Mouse (Mus musculus): ENCODE results near the gene Gm10717. TPM values are rescaled to one million over a fixed set of nuclear protein-coding genes. Genes with fewer than 3 reads are reported as not detected.
"Not testable (repeated sequence)": the region's sequence is repeated elsewhere in the genome, so short reads cannot be mapped to it uniquely, and the experiment has no call there.

Gm10717 gene
- polyA plus RNA-seq, 1 experiment, result 1.6 TPM

DNA sequence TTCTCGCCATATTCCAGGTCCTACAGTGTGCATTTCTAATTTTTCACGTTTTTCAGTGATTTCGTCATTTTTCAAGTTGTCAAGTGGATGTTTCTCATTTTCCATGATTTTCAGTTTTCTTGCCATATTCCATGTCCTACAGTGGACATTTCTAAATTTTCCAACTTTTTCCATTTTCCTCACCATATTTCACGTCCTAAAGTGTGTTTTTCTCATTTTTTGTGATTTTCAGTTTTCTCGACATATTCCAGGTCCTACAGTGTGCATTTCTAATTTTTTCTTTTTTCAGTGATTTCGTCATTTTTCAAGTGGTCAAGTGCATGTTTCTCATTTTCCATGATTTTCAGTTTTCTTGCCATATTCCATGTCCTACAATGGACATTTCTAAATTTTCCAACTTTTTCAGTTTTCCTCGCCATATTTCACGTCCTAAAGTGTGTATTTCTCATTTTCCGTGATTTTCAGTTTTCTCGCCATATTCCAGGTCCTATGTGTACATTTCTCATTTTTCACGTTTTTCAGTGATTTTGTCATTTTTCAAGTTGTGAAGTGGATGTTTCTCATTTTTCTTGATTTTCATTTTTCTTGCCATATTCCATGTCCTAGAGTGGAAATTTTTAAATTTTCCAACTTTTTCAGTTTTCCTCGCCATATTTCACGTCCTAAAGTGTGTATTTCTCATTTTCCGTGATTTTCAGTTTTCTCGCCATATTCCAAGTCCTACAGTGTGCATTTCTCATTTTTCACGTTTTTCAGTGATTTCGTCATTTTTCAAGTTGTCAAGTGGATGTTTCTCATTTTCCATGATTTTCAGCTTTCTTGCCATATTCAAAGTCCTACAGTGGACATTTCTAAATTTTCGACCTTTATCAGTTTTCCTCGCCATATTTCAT, 5.1 kb upstream of the Gm10717 start:
- not testable (repeated sequence) for H3K27me3 ChIP-seq (replicated peaks); H3K9me3 ChIP-seq; H3K4me3 ChIP-seq (replicated peaks); H3K36me3 ChIP-seq (replicated peaks; ENCODE audit: low read length); H3K4me1 ChIP-seq

DNA sequence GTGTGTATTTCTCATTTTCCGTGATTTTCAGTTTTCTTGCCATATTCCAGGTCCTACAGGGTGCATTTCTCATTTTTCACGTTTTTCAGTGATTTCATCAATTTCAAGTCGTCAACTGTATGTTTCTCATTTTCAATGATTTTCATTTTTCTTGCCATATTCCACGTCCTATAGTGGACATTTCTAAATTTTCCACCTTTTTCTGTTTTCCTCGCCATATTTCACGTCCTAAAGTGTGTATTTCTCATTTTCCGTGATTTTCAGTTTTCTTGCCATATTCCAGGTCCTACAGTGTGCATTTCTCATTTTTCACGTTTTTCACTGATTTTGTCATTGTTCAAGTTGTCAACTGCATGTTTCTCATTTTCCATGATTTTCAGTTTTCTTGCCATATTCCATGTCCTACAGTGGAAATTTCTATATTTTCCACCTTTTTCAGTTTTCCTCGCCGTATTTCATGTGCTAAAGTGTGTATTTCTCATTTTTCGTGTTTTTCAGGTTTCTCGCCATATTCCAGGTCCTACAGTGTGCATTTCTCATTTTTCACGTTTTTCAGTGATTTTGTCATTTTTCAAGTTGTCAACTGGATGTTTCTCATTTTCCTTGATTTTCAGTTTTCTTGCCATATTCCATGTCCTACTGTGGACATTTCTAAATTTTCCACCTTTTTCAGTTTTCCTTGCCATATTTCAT, 2.8 kb upstream of the Gm10717 start:
- H3K4me1 ChIP-seq; H3K4me3 ChIP-seq (replicated peaks); H3K36me3 ChIP-seq (replicated peaks; ENCODE audit: low read length); H3K9me3 ChIP-seq; H3K27me3 ChIP-seq (replicated peaks): not testable (repeated sequence)

DNA sequence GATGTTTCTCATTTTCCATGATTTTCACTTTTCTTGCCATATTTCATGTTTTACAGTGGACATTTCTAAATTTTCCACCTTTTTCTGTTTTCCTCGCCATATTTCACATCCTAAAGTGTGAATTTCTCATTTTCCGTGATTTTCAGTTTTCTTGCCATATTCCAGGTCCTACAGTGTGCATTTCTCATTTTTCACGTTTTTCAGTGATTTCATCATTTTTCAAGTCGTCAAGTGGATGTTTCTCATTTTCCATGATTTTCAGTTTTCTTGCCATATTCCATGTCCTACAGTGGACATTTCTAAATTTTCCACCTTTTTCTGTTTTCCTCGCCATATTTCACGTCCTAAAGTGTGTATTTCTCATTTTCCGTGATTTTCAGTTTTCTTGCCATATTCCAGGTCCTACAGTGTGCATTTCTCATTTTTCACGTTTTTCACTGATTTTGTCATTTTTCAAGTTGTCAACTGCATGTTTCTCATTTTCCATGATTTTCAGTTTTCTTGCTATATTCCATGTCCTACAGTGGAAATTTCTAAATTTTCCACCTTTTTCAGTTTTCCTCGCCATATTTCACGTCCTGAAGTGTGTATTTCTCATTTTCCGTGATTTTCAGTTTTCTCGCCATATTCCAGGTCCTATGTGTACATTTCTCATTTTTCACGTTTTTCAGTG, 1.8 kb upstream of the Gm10717 start, which contains the start of gene Gm10718:
Gene Gm10718, plus strand, starts transcription at position 236 of the 673 bp plus-strand sequence.
- H3K4me1 ChIP-seq; H3K9me3 ChIP-seq; H3K4me3 ChIP-seq (replicated peaks); H3K36me3 ChIP-seq (replicated peaks; ENCODE audit: low read length); H3K27me3 ChIP-seq (replicated peaks): not testable (repeated sequence)

DNA sequence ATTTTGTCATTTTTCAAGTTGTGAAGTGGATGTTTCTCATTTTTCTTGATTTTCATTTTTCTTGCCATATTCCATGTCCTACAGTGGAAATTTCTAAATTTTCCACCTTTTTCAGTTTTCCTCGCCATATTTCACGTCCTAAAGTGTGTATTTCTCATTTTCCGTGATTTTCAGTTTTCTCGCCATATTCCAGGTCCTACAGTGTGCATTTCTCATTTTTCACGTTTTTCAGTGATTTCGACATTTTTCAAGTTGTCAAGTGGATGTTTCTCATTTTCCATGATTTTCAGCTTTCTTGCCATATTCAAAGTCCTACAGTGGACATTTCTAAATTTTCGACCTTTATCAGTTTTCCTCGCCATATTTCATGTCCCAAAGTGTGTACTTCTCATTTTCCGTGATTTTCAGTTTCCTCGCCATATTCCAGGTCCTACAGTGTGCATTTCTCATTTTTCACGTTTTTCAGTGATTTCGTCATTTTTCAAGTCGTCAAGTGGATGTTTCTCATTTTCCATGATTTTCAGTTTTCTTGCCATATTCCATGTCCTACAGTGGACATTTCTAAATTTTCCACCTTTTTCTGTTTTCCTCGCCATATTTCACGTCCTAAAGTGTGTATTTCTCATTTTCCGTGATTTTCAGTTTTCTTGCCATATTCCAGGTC, 1.1 kb upstream of the Gm10717 start:
- H3K4me1 ChIP-seq, H3K9me3 ChIP-seq: not testable (repeated sequence)

DNA sequence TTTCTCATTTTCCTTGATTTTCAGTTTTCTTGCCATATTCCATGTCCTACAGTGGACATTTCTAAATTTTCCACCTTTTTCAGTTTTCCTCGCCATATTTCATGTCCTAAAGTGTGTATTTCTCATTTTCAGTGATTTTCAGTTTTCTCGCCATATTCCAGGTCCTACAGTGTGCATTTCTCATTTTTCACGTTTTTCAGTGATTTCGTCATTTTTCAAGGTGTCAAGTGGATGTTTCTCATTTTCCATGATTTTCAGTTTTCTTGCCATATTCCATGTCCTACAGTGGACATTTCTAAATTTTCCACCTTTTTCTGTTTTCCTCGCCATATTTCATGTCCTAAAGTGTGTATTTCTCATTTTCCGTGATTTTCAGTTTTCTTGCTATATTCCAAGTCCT, 436 bp downstream of the Gm10717 start:
- H3K36me3 ChIP-seq (replicated peaks; ENCODE audit: low read length); H3K9me3 ChIP-seq; H3K4me3 ChIP-seq (replicated peaks); H3K27me3 ChIP-seq (replicated peaks); H3K4me1 ChIP-seq: not testable (repeated sequence)

More for the DNA sequence above, 1.1 kb upstream of the Gm10717 start:
- not testable (repeated sequence) for H3K4me3 ChIP-seq (replicated peaks); H3K36me3 ChIP-seq (replicated peaks; ENCODE audit: low read length); H3K27me3 ChIP-seq (replicated peaks)

DNA sequence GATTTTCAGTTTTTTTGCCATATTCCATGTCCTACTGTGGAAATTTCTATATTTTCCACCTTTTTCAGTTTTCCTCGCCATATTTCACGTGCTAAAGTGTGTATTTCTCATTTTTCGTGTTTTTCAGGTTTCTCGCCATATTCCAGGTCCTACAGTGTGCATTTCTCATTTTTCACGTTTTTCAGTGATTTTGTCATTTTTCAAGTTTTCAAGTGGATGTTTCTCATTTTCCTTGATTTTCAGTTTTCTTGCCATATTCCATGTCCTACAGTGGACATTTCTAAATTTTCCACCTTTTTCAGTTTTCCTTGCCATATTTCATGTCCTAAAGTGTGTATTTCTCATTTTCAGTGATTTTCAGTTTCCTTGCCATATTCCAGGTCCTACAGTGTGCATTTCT, 919 bp downstream of the Gm10717 start:
- not testable (repeated sequence) for H3K4me1 ChIP-seq

DNA sequence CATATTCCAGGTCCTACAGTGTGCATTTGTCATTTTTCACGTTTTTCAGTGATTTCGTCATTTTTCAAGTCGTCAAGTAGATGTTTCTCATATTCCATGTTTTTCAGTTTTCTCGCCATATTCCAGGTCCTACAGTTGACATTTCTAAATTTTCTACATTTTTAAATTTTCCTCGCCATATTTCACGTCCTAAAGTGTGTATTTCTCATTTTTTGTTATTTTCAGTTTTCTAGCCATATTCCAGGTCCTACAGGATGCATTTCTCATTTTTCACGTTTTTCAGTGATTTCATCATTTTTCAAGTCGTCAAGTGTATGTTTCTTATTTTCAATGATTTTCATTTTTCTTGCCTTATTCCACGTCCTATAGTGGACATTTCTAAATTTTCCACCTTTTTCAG, 1.5 kb downstream of the Gm10717 start:
- not testable (repeated sequence) for H3K36me3 ChIP-seq (replicated peaks; ENCODE audit: low read length); H3K9me3 ChIP-seq; H3K4me3 ChIP-seq (replicated peaks); H3K27me3 ChIP-seq (replicated peaks); H3K4me1 ChIP-seq

More for the DNA sequence above, 919 bp downstream of the Gm10717 start:
- not testable (repeated sequence) for H3K27me3 ChIP-seq (replicated peaks); H3K9me3 ChIP-seq; H3K4me3 ChIP-seq (replicated peaks); H3K36me3 ChIP-seq (replicated peaks; ENCODE audit: low read length)

DNA sequence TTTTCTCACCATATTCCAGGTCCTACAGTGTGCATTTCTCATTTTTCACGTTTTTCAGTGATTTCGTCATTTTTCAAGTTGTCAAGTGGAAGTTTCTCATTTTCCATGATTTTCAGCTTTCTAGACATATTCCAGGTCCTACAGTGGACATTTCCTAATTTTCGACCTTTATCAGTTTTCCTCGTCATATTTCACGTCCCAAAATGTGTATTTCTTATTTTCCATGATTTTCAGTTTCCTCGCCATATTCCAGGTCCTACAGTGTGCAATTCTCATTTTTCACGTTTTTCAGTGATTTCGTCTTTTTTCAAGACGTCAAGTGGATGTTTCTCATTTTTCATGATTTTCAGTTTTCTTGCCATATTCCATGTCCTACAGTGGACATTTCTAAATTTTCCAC, 2.0 kb downstream of the Gm10717 start:
- not testable (repeated sequence) for H3K9me3 ChIP-seq

DNA sequence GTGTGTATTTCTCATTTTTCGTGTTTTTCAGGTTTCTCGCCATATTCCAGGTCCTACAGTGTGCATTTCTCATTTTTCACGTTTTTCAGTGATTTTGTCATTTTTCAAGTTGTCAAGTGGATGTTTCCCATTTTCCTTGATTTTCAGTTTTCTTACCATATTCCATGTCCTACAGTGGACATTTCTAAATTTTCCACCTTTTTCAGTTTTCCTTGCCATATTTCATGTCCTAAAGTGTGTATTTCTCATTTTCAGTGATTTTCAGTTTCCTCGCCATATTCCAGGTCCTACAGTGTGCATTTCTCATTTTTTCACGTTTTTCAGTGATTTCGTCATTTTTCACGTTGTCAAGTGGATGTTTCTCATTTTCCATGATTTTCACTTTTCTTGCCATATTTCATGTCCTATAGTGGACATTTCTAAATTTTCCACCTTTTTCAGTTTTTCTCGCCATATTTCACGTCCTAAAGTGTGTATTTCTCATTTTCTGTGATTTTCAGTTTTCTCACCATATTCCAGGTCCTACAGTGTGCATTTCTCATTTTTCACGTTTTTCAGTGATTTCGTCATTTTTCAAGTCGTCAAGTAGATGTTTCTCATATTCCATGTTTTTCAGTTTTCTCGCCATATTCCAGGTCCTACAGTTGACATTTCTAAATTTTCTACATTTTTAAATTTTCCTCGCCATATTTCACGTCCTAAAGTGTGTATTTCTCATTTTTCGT, 4.2 kb downstream of the Gm10717 start:
- H3K4me1 ChIP-seq; H3K9me3 ChIP-seq; H3K4me3 ChIP-seq (replicated peaks); H3K27me3 ChIP-seq (replicated peaks); H3K36me3 ChIP-seq (replicated peaks; ENCODE audit: low read length): not testable (repeated sequence)

More for the DNA sequence above, 2.0 kb downstream of the Gm10717 start:
- not testable (repeated sequence) for H3K27me3 ChIP-seq (replicated peaks); H3K4me1 ChIP-seq; H3K36me3 ChIP-seq (replicated peaks; ENCODE audit: low read length); H3K4me3 ChIP-seq (replicated peaks)

DNA sequence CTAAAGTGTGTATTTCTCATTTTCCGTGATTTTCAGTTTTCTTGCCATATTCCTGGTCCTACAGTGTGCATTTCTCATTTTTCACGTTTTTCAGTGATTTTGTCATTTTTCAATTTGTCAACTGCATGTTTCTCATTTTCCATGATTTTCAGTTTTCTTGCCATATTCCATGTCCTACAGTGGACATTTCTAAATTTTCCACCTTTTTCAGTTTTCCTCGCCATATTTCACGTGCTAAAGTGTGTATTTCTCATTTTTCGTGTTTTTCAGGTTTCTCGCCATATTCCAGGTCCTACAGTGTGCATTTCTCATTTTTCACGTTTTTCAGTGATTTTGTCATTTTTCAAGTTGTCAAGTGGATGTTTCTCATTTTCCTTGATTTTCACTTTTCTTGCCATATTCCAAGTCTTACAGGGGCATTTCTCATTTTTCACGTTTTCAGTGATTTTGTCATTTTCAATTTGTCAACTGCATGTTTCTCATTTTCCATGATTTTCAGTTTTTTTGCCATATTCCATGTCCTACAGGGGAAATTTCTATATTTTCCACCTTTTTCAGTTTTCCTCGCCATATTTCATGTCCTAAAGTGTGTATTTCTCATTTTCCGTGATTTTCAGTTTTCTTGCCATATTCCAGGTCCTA, 5.6 kb downstream of the Gm10717 start:
- not testable (repeated sequence) for H3K36me3 ChIP-seq (replicated peaks; ENCODE audit: low read length)

DNA sequence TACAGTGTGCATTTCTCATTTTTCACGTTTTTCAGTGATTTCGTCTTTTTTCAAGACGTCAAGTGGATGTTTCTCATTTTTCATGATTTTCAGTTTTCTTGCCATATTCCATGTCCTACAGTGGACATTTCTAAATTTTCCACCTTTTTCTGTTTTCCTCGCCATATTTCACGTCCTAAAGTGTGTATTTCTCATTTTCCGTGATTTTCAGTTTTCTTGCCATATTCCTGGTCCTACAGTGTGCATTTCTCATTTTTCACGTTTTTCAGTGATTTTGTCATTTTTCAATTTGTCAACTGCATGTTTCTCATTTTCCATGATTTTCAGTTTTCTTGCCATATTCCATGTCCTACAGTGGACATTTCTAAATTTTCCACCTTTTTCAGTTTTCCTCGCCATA, 9.1 kb downstream of the Gm10717 start, which contains the start of gene Gm17535:
Gene Gm17535, plus strand, starts transcription at position 301 of the 400 bp plus-strand sequence.
- not testable (repeated sequence) for H3K36me3 ChIP-seq (replicated peaks; ENCODE audit: low read length); H3K4me3 ChIP-seq (replicated peaks); H3K9me3 ChIP-seq; H3K4me1 ChIP-seq; H3K27me3 ChIP-seq (replicated peaks)

More for the DNA sequence above, 5.6 kb downstream of the Gm10717 start:
- H3K9me3 ChIP-seq; H3K4me3 ChIP-seq (replicated peaks); H3K27me3 ChIP-seq (replicated peaks); H3K4me1 ChIP-seq: not testable (repeated sequence)

DNA sequence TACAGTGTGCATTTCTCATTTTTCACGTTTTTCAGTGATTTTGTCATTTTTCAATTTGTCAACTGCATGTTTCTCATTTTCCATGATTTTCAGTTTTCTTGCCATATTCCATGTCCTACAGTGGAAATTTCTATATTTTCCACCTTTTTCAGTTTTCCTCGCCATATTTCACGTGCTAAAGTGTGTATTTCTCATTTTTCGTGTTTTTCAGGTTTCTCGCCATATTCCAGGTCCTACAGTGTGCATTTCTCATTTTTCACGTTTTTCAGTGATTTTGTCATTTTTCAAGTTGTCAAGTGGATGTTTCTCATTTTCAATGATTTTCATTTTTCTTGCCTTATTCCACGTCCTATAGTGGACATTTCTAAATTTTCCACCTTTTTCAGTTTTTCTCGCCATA, 11.4 kb downstream of the Gm10717 start, which contains the start of gene Gm10715:
Gene Gm10715, plus strand, starts transcription at position 301 of the 400 bp plus-strand sequence.
- not testable (repeated sequence) for H3K4me3 ChIP-seq (replicated peaks); H3K9me3 ChIP-seq; H3K36me3 ChIP-seq (replicated peaks; ENCODE audit: low read length); H3K27me3 ChIP-seq (replicated peaks); H3K4me1 ChIP-seq

DNA sequence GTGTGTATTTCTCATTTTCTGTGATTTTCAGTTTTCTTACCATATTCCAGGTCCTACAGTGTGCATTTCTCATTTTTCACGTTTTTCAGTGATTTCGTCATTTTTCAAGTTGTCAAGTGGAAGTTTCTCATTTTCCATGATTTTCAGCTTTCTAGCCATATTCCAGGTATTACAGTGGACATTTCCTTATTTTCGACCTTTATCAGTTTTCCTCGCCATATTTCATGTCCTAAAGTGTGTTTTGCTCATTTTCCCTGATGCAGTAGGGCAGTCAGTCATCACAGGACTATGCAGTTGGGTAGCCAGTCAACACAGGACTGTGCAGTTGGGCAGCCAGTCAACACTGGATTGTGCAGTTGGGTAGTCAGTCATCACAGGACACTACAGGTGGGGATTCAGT, 12.9 kb downstream of the Gm10717 start:
- not testable (repeated sequence) for H3K4me1 ChIP-seq; H3K4me3 ChIP-seq (replicated peaks); H3K27me3 ChIP-seq (replicated peaks); H3K36me3 ChIP-seq (replicated peaks; ENCODE audit: low read length)
- peaks cover 11% of the 10 kb centered on the region for H3K9me3 ChIP-seq

Measured in megakaryocyte, embryonic 14.5 days (primary cell).